Mouse (Mus musculus): ENCODE results near the gene 1700088E04Rik. TPM values are rescaled to one million over a fixed set of nuclear protein-coding genes. Genes with fewer than 3 reads are reported as not detected.
A peak's percentile ranks its signal among the peaks of the same experiment; 100 is the strongest.

Gene 1700088E04Rik
- polyA plus RNA-seq, 1 experiment, result 3.7 TPM

DNA sequence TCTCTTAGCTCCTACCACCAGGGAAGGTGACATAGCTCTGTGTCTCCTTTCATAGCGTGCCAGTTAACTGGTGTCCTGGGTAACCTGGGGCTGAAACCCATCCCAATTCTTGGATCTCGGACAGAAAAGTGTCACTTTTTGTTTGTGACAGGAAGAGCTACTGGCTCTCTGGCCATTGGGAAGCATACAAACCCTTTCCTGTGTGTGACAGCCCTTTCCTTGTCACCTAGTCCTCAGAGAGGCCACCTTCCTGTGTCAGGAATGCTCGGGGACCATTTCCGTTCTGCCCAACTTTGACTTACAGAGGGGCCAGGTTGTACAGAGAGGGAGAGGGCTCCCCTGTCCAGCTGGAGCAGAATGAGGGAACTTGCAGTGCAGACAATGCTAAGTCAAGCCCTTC lies 41.6 kb downstream of the 1700088E04Rik start:
- no peak for DNase-seq (ENCODE audit: low spot score)

DNA sequence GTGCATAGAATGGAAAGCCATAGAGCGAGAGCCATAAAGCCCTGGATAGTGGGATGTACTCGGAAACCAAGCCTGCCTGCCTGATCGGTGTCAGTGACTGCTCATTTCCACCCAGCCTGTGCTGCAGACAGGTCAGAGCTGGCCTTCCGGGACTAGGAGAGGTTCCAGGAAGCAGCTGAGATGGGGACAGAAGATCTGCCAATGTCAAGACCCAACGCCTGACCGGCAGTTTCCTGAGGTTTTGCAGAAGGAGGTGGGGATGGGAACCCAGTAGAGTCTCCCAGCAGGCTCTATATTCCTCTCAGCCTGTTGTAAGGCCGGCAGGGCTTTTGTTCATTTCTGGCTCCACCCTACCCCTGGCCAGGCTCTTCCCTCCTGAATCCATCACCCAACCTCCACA lies 42.2 kb downstream of the 1700088E04Rik start:
- DNase-seq (ENCODE audit: low spot score), result no peak

DNA sequence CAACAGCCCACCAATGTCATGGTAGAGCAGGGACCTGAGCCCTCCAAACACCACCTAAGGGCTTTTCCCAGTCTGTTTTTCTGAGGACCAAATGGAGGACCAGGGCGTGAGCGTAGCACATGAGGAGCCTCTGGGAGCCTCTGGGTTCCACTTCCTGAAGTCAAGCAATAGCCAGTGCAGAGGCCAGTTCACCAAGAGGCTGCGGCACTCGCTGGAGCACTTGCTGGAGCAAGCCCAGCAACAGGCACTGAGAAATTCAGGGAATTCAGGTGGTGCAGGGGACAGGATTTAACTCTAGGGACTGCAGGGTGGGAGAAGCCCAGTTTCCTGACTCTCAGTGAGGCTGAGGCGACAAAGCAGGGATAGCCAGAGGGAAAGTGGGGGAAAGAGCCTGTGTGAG lies 42.8 kb downstream of the 1700088E04Rik start:
- no peak for DNase-seq (ENCODE audit: low spot score)

DNA sequence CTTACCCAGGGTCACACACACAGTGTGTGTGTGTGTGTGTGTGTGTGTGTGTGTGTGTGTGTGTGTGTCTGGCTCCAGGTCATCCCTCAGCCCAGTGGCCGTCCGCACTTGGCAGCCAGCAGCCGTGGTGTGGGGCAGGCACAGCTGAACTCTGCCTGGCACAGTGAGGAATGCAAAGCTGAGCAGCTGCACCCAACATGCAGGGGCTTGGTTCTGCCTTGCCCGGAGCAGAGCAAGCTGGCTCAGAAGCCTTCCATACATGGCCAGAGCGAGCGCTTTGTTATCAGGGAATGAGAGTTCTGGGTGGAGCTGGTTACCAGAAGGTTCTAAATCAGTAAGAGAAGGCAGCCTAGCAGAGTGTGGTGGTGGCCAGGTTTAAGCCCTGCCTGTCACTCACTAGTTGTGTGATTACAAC lies 43.4 kb downstream of the 1700088E04Rik start:
- DNase-seq (ENCODE audit: low spot score), result peak; percentile 76

DNA sequence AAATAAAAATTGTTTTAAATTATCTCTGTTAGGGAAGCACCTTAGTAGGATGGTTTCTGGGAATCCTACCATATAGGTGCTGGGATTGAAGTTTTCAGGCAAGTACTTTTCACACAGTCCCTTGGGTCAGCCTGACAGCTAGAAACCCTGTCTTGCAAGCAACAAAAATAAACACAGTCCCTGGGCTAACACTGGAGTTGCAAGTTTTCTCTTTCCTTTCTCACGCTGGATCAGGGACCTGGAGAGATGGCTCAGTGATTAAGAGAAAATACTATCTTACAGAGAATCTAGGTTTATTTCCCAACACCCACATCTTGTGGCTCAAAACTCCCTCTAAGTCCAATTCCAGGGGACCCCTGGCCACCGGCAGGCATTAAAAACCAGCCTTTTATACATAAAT lies 43.9 kb downstream of the 1700088E04Rik start:
- no peak for DNase-seq (ENCODE audit: low spot score)

DNA sequence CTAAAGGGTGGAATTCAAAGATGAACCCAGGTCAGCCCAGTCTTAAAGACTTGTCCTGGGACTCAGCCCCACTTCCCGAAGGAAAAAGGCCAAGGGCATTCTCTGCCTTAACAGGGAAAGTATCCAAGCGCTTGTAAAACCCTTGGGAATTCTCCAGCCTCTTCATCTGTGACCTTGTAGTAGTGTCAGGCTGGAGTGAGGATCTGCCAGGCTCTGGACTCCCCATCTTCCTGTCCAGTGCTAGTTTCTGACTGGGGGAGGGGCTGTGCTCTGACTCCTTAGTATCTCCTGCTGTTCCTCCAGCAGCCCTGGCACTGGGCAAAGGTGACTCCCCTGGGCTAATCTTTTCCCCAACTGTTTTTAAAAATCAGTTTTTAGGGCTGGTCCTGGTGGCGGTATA lies 44.5 kb downstream of the 1700088E04Rik start:
- DNase-seq (ENCODE audit: low spot score), result no peak

DNA sequence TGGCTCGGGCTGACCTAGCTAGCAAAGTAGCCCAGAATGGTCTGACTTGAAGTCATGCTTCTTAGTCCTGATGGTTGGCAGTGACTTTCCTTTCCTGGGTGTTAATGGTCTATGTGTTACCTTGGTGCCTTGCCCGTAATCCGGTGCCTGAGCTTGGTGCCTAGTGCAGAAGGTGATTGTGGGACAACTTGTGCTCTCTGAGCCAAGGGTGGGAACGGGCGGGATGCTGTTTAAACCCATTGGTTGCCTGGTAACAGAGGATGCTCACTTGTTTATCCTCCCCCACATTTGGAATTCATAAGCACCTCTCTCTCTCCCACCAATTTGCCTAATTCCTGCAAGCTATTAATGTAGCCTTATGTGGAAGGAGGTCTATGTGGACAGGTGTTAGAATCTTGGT lies 45.6 kb downstream of the 1700088E04Rik start:
- DNase-seq (ENCODE audit: low spot score), result no peak

DNA sequence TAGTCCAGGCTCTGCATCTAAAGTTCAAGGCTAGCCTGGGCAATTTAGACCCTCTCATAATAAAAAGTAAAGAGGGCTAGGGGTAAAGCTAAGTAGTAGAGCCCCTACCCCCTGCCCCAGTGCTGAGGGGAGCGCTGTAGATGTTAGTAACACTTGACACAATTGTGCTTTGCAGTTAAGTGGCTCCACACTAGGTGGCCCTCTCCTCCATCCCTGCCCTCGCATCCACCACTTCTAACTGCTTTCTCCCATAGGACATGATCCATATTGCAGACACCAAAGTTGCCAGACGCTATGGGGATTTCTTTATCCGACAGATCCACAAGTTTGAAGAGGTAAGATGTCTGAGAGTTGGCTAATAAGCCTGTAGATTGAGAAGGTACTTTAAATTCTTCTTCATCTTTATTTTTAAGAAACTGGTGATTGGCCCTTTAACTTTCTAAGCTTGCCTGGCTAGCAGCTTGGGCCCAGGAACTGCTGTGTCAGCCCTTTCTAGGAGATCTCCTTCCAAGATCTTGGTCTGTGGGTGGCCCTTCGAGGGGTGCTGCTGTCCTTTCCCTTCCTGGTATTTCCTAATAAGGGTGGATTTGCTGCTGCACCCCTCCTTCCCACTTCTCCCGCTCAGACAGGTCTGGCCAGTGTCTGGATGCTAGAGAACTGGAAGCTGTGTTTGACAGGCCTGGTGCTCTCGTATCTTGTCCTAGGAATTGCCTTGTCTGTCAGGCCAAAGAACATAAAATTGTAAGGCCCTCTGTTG lies 47.8 kb downstream of the 1700088E04Rik start:
- no peak for DNase-seq (ENCODE audit: low spot score)

DNA sequence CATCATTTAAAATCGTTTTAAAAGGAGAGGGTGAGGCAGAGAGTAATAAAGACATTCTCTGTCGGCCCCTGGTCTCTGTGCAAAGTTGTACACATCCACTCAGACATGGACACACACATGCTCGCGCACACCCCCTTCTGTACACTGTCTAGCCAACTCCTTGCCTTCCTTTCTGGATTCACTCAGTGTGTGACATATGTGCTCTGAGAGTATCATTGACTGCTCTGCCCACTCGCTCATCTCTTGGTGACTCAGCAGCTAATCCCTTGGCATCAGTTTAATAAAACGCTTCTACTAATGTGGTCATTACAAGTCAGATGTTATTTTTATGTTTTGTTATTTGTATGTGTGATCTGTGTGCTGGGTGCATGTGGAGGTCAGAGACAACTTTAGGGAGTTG lies 48.8 kb downstream of the 1700088E04Rik start:
- DNase-seq (ENCODE audit: low spot score), result no peak

DNA sequence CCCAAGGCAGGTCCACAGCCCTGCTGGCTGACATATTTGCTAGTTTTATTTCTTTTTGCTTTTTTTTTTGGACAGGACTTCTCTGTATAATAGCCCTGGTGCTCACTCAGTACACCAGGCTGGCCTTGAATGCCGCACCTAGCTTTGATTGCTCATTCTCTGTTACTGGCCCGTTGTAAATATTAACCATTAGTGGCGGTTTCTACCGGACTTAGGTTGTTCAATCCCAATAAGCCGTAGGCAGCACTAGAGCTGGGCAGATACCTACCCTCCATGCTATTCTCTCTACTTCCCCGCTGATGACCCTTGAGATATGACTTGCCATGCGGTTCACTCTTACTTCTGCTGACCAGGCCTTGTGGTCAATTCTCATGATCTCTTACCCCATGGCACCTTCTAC lies 61.5 kb downstream of the 1700088E04Rik start:
- DNase-seq (ENCODE audit: low spot score), result no peak

Other genes starting within 250 kb of the 1700088E04Rik start
- 0.04 and 0.06 TPM in 2 replicates for gene Gm49510, start 241.6 kb downstream of the 1700088E04Rik start, polyA plus RNA-seq (2012; rRNA removed)
- gene Sh3bp1, start 241.5 kb downstream of the 1700088E04Rik start, polyA plus RNA-seq (2012; rRNA removed), result 34.6 and 35.1 TPM in 2 replicates
- 2.4 and 3.8 TPM in 2 replicates for gene Pdxp, start 227.3 kb downstream of the 1700088E04Rik start, polyA plus RNA-seq (2012; rRNA removed)
- gene Lgals1, start 214.5 kb downstream of the 1700088E04Rik start, polyA plus RNA-seq (2012; rRNA removed), result 979 and 1,151 TPM in 2 replicates
- 26.5 and 30.7 TPM in 2 replicates for gene Nol12, start 206.3 kb downstream of the 1700088E04Rik start, polyA plus RNA-seq (2012; rRNA removed)
- 47.1 and 57.9 TPM in 2 replicates for gene Triobp, start 193.5 kb downstream of the 1700088E04Rik start, polyA plus RNA-seq (2012; rRNA removed)
- 103 and 117 TPM in 2 replicates for gene H1f0, start 112.8 kb downstream of the 1700088E04Rik start, polyA plus RNA-seq (2012; rRNA removed)
- gene Galr3, start 99.4 kb downstream of the 1700088E04Rik start, polyA plus RNA-seq (2012; rRNA removed), result 0.14 and 0.19 TPM in 2 replicates
- gene Ankrd54, start 78.4 kb downstream of the 1700088E04Rik start, polyA plus RNA-seq (2012; rRNA removed), result 24.5 and 26.0 TPM in 2 replicates
- gene Eif3l, start 66.1 kb downstream of the 1700088E04Rik start, polyA plus RNA-seq (2012; rRNA removed), result 125 and 145 TPM in 2 replicates
- gene Micall1, start 32.4 kb downstream of the 1700088E04Rik start, polyA plus RNA-seq (2012; rRNA removed), result 63.5 and 79.4 TPM in 2 replicates
- 145 and 194 TPM in 2 replicates for gene Polr2f, start 244 bp downstream of the 1700088E04Rik start, polyA plus RNA-seq (2012; rRNA removed)
- 11.0 and 11.8 TPM in 2 replicates for gene Sox10, start 24.0 kb upstream of the 1700088E04Rik start, polyA plus RNA-seq (2012; rRNA removed)
- gene Pick1, start 87.9 kb upstream of the 1700088E04Rik start, polyA plus RNA-seq (2012; rRNA removed), result 33.3 and 41.7 TPM in 2 replicates
- 0.96 and 1.1 TPM in 2 replicates for gene Gm49486, start 88.1 kb upstream of the 1700088E04Rik start, polyA plus RNA-seq (2012; rRNA removed)
- gene Slc16a8, start 113.5 kb upstream of the 1700088E04Rik start, polyA plus RNA-seq (2012; rRNA removed), result 0.04 and 0.21 TPM in 2 replicates
- gene Baiap2l2, start 144.3 kb upstream of the 1700088E04Rik start, polyA plus RNA-seq (2012; rRNA removed), result 4.5 and 4.8 TPM in 2 replicates
- 20.5 and 20.6 TPM in 2 replicates for gene Pla2g6, start 187.1 kb upstream of the 1700088E04Rik start, polyA plus RNA-seq (2012; rRNA removed)
- gene Maff, start 205.4 kb upstream of the 1700088E04Rik start, polyA plus RNA-seq (2012; rRNA removed), result 11.0 and 13.0 TPM in 2 replicates

Data from urinary bladder, adult 2 months (tissue).